Mouse (Mus musculus) ES-Bruce4 (cell line): ENCODE data around the gene Ankrd33b.

Source experiments
- CTCF ChIP-seq: IDR thresholded peaks from one replicate; pipeline ENCODE4 v1.8.1; 2011; ENCODE audit warnings: low read depth, low read length
- POLR2A ChIP-seq: IDR thresholded peaks from one replicate; pipeline ENCODE4 v1.8.1; 2011; ENCODE audit warnings: low read length; ENCODE audit not compliant: insufficient read depth

DNA sequence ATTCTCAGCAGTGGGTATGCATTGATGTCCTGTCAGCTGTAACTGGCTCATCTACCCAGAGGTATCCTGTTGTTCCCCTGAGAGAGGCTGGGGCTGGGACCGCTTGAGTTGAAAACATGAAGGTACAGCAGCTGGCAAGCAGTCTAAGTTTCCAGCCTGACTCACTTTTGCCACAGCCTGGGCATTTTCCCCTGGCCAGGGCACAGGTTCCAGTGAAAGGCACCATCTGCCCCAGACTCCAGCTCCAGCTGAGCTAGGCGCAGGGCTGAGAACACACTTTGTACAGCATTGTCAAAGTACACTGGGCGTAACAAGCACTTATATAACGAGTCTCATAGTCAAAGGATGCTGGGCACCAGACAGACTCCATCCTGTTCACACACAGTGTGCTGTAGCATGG lies 113.6 kb downstream of the Ankrd33b start:
- TF ChIP-seq CTCF (no peak), POLR2A (no peak)
